Mouse (Mus musculus): ENCODE data around the gene Ugt2b1. TPM values are rescaled to one million over a fixed set of nuclear protein-coding genes. Genes with fewer than 3 reads are reported as not detected.
"Not testable (repeated sequence)": the region's sequence is repeated elsewhere in the genome, so short reads cannot be mapped to it uniquely, and the experiment has no call there.

Gene Ugt2b1
- not detected in 2 replicates for polyA plus RNA-seq (2015; fragmentation: Nextera tagmentation; extraction: Ambion mirVana)

DNA sequence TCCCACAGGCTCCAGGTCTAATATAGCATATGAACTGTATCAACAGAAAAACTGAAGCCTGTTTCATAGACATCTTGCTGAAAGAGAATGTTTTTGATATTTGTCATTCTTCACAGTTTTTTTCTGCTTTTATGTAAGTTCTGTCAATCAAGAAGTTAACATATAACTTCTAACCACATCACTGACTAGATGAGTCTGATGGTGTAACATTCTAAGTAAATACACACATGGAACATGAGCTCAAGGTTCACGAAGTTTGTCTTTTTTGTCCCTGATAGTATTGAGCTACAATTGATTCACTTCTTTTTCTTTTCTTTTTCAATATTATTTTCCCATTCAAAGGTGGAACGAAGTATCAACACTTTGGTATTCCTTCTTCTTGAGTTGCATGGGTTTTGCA lies at the start of gene Ugt2b1:
Gene Ugt2b1, minus strand, starts transcription at position 105 of the 400 bp plus-strand sequence.
- H3K4me3 ChIP-seq (ENCODE audit: low read length): no peak within 1 kb of the TSS
- H3K27me3 ChIP-seq (ENCODE audit: control insufficient read depth, insufficient read depth, low read length): no peaks in the 10 kb centered on the region
- no peak within 1 kb of the TSS for H3K4me2 ChIP-seq (ENCODE audit: low read depth, low read length)
- no peaks in the 10 kb centered on the region for H3K9me3 ChIP-seq (replicated peaks; ENCODE audit: control insufficient read depth, low read length)
- no peaks in the 10 kb centered on the region for H3K4me1 ChIP-seq (ENCODE audit: control insufficient read depth, insufficient read depth, low read length)
- H3K27ac ChIP-seq (ENCODE audit: low read length): no peak within 1 kb of the TSS
- 71% methylated on average over 2 of the region's 2 CpGs for WGBS
- ATAC-seq (replicated peaks; ENCODE audit: extremely low read depth, insufficient read depth, low FRiP score): no peak
- H3K9ac ChIP-seq (ENCODE audit: low read length): no peak within 1 kb of the TSS
- H3K36me3 ChIP-seq (ENCODE audit: control insufficient read depth, insufficient read depth): no peaks in the 10 kb centered on the region

GRCm38 (mm10) chr5:86967271-86967670 lies 40.9 kb upstream of the Ugt2b1 start:
- not testable (repeated sequence) for H3K36me3 ChIP-seq (ENCODE audit: control insufficient read depth, insufficient read depth)
- 83% methylated on average over 5 of the region's 5 CpGs for WGBS

DNA sequence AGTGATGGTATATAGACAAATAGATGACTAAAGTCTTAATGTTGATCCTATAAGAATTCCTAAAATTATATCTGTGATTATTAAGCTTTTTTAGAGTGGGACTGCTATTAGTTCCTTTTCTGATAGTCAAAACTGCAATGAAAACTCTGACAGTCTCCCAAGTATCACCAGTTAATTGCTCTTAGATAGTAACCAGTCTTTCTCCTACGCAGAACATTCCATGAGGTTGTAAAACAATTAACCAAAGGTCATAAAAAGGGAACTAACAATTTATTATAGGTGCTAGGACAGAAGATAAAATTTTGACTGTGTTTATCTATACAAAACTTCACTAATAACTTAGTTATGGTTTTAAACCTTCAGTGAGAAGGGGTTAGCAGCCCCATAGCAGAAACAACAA lies 36.5 kb upstream of the Ugt2b1 start:
- ATAC-seq (replicated peaks; ENCODE audit: extremely low read depth, insufficient read depth, low FRiP score): not testable (repeated sequence)

More at GRCm38 (mm10) chr5:86967271-86967670, 40.9 kb upstream of the Ugt2b1 start:
- not testable (repeated sequence) for H3K4me2 ChIP-seq (ENCODE audit: low read depth, low read length); H3K9me3 ChIP-seq (replicated peaks; ENCODE audit: control insufficient read depth, low read length); H3K27ac ChIP-seq (ENCODE audit: low read length); H3K4me3 ChIP-seq (ENCODE audit: low read length); ATAC-seq (replicated peaks; ENCODE audit: extremely low read depth, insufficient read depth, low FRiP score); H3K9ac ChIP-seq (ENCODE audit: low read length); H3K4me1 ChIP-seq (ENCODE audit: control insufficient read depth, insufficient read depth, low read length); H3K27me3 ChIP-seq (ENCODE audit: control insufficient read depth, insufficient read depth, low read length)

GRCm38 (mm10) chr5:86961587-86962358 lies 35.4 kb upstream of the Ugt2b1 start:
- Histone ChIP-seq H3K9ac (ENCODE audit: low read length) (no peak overlapping the region), H3K27ac (ENCODE audit: low read length) (no peak overlapping the region), H3K4me1 (ENCODE audit: control insufficient read depth, insufficient read depth, low read length) (no peaks in the 10 kb centered on the region), H3K4me3 (ENCODE audit: low read length) (no peak overlapping the region), H3K4me2 (ENCODE audit: low read depth, low read length) (no peak overlapping the region), H3K36me3 (ENCODE audit: control insufficient read depth, insufficient read depth) (no peaks in the 10 kb centered on the region), H3K27me3 (ENCODE audit: control insufficient read depth, insufficient read depth, low read length) (no peaks in the 10 kb centered on the region), H3K9me3 (replicated peaks; ENCODE audit: control insufficient read depth, low read length) (no peaks in the 10 kb centered on the region)
- 58% methylated on average over 3 of the region's 3 CpGs for WGBS
- no peak for ATAC-seq (replicated peaks; ENCODE audit: extremely low read depth, insufficient read depth, low FRiP score)

More for the DNA sequence above, 36.5 kb upstream of the Ugt2b1 start:
- H3K36me3 ChIP-seq (ENCODE audit: control insufficient read depth, insufficient read depth); H3K9me3 ChIP-seq (replicated peaks; ENCODE audit: control insufficient read depth, low read length); H3K4me2 ChIP-seq (ENCODE audit: low read depth, low read length); H3K27me3 ChIP-seq (ENCODE audit: control insufficient read depth, insufficient read depth, low read length); H3K4me3 ChIP-seq (ENCODE audit: low read length); H3K4me1 ChIP-seq (ENCODE audit: control insufficient read depth, insufficient read depth, low read length); H3K9ac ChIP-seq (ENCODE audit: low read length); H3K27ac ChIP-seq (ENCODE audit: low read length): not testable (repeated sequence)
- 73% methylated on average over 1 of the region's 1 CpGs for WGBS

DNA sequence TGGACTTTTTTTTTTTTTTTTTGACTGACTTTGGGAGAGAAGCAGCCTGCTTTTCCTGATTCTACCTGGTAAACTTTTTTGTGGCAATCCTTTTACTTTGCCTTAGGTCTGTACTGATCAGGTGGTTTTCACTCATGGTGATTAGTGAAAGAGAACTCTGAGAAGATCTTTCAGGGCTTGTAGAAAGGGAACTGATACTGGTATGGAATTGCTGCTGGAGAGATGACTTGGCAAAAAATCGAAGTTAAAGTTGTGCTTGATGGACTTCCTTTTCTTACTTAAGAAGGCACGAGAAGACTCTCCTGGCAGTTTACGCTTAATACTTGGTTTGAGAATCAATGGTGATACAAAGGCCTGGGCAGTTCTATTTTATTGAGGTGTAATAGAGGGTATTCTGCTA lies 34.2 kb upstream of the Ugt2b1 start:
- Histone ChIP-seq H3K9me3 (replicated peaks; ENCODE audit: control insufficient read depth, low read length) (no peaks in the 10 kb centered on the region), H3K27me3 (ENCODE audit: control insufficient read depth, insufficient read depth, low read length) (no peaks in the 10 kb centered on the region), H3K4me3 (ENCODE audit: low read length) (no peak overlapping the region), H3K36me3 (ENCODE audit: control insufficient read depth, insufficient read depth) (no peaks in the 10 kb centered on the region), H3K4me2 (ENCODE audit: low read depth, low read length) (no peak overlapping the region), H3K4me1 (ENCODE audit: control insufficient read depth, insufficient read depth, low read length) (no peaks in the 10 kb centered on the region), H3K27ac (ENCODE audit: low read length) (no peak overlapping the region), H3K9ac (ENCODE audit: low read length) (no peak overlapping the region)
- no peak for ATAC-seq (replicated peaks; ENCODE audit: extremely low read depth, insufficient read depth, low FRiP score)
- 75% methylated on average over 3 of the region's 3 CpGs for WGBS

- Histone ChIP-seq H3K4me1 (ENCODE audit: control insufficient read depth, insufficient read depth, low read length) (no peaks in the 10 kb centered on the region), H3K36me3 (ENCODE audit: control insufficient read depth, insufficient read depth) (no peaks in the 10 kb centered on the region), H3K9ac (ENCODE audit: low read length) (no peak overlapping the region), H3K4me2 (ENCODE audit: low read depth, low read length) (no peak overlapping the region), H3K27me3 (ENCODE audit: control insufficient read depth, insufficient read depth, low read length) (no peaks in the 10 kb centered on the region), H3K4me3 (ENCODE audit: low read length) (no peak overlapping the region), H3K27ac (ENCODE audit: low read length) (no peak overlapping the region), H3K9me3 (replicated peaks; ENCODE audit: control insufficient read depth, low read length) (no peaks in the 10 kb centered on the region)
- WGBS: 80% methylated on average over 2 of the region's 2 CpGs
- no peak for ATAC-seq (replicated peaks; ENCODE audit: extremely low read depth, insufficient read depth, low FRiP score)
Measured at GRCm38 (mm10) chr5:86942111-86942510, 15.8 kb upstream of the Ugt2b1 start.

GRCm38 (mm10) chr5:86920661-86921233 lies 5.6 kb downstream of the Ugt2b1 start:
- Histone ChIP-seq H3K4me3 (ENCODE audit: low read length) (no peak overlapping the region), H3K27me3 (ENCODE audit: control insufficient read depth, insufficient read depth, low read length) (no peaks in the 10 kb centered on the region), H3K36me3 (ENCODE audit: control insufficient read depth, insufficient read depth) (no peaks in the 10 kb centered on the region), H3K9me3 (replicated peaks; ENCODE audit: control insufficient read depth, low read length) (no peaks in the 10 kb centered on the region), H3K27ac (ENCODE audit: low read length) (no peak overlapping the region), H3K4me2 (ENCODE audit: low read depth, low read length) (no peak overlapping the region), H3K4me1 (ENCODE audit: control insufficient read depth, insufficient read depth, low read length) (no peaks in the 10 kb centered on the region), H3K9ac (ENCODE audit: low read length) (no peak overlapping the region)
- no peak for ATAC-seq (replicated peaks; ENCODE audit: extremely low read depth, insufficient read depth, low FRiP score)
- WGBS: 63% methylated on average over 3 of the region's 3 CpGs

DNA sequence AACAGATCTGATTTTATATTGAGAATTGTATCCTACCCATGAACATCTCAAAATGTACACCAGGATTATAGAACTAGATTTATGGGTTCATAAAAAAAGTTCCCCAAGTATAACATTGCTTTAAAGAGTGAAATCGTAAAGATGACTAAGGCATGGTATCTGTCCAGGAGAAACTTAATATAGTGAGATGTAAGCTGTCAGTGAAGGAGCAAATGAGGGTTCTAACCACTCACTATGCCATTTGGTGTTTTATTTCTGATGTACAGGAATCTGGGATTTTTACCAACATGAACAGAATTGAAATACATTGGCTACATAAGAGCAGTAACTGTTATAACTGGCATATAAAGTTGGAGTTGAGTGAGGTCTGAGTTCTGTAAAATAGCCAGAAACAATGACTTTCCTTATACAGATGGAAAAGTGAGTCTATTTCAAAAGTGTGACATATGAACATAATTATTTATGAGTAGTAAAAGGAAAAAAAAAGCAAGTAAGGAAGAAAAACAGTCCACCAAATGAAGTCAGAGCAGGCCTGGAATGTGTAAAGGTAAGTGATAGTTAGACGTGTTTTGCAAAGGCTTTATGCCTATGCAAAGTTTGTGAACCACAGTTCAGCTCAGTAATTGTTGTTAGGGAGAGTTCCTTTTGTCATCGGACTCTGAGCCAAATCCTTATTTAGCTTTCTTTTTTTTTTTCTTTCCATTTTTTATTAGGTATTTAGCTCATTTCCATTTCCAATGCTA lies 14.8 kb downstream of the Ugt2b1 start:
- Histone ChIP-seq H3K27me3 (ENCODE audit: control insufficient read depth, insufficient read depth, low read length) (no peaks in the 10 kb centered on the region), H3K9ac (ENCODE audit: low read length) (no peak overlapping the region), H3K9me3 (replicated peaks; ENCODE audit: control insufficient read depth, low read length) (no peaks in the 10 kb centered on the region), H3K4me3 (ENCODE audit: low read length) (no peak overlapping the region), H3K27ac (ENCODE audit: low read length) (no peak overlapping the region), H3K4me2 (ENCODE audit: low read depth, low read length) (no peak overlapping the region), H3K4me1 (ENCODE audit: control insufficient read depth, insufficient read depth, low read length) (no peaks in the 10 kb centered on the region), H3K36me3 (ENCODE audit: control insufficient read depth, insufficient read depth) (no peaks in the 10 kb centered on the region)
- ATAC-seq (replicated peaks; ENCODE audit: extremely low read depth, insufficient read depth, low FRiP score): no peak
- 76% methylated on average over 3 of the region's 3 CpGs for WGBS

GRCm38 (mm10) chr5:86910770-86911169 lies 15.6 kb downstream of the Ugt2b1 start:
- Histone ChIP-seq H3K27me3 (ENCODE audit: control insufficient read depth, insufficient read depth, low read length) (no peaks in the 10 kb centered on the region), H3K4me1 (ENCODE audit: control insufficient read depth, insufficient read depth, low read length) (no peaks in the 10 kb centered on the region), H3K27ac (ENCODE audit: low read length) (no peak overlapping the region), H3K4me3 (ENCODE audit: low read length) (no peak overlapping the region), H3K9me3 (replicated peaks; ENCODE audit: control insufficient read depth, low read length) (no peaks in the 10 kb centered on the region), H3K4me2 (ENCODE audit: low read depth, low read length) (no peak overlapping the region), H3K36me3 (ENCODE audit: control insufficient read depth, insufficient read depth) (no peaks in the 10 kb centered on the region), H3K9ac (ENCODE audit: low read length) (no peak overlapping the region)
- WGBS: 66% methylated on average over 1 of the region's 1 CpGs
- no peak for ATAC-seq (replicated peaks; ENCODE audit: extremely low read depth, insufficient read depth, low FRiP score)

Data from heart, embryonic 16.5 days (tissue).